Mouse (Mus musculus) lung, postnatal 0 days (tissue): ENCODE measurements around the gene Pdzd4. TPM values are rescaled to one million over a fixed set of nuclear protein-coding genes. Genes with fewer than 3 reads are reported as not detected.

Experiments
- ATAC-seq: fragments of 200-750 bp; cut with Nextera tagmentation; 2 replicates; pipeline ENCODE4 v1.8.0; 2017; ENCODE audit warnings: moderate library complexity
- DNase-seq: peaks from one replicate; pipeline ENCODE4 v3.0.0-alpha.2; 2016; ENCODE audit warnings: low spot score
- H3K27ac ChIP-seq: fragments of 300-500 bp; sonication (generic); 2 replicates; pipeline ENCODE4 v1.5.1; 2014; ENCODE audit warnings: antibody characterized with exemption, mild to moderate bottlenecking, low read length, mixed read lengths
- H3K27me3 ChIP-seq: fragments of 300-500 bp; sonication (generic); replicated peaks from 2 replicates; pipeline ENCODE4 v1.6.1; 2014; ENCODE audit warnings: low read length, mixed read lengths; ENCODE audit not compliant: insufficient read depth
- H3K36me3 ChIP-seq: fragments of 300-500 bp; sonication (generic); 2 replicates; pipeline ENCODE4 v1.6.1; 2014; ENCODE audit warnings: low read length, mixed read lengths; ENCODE audit not compliant: insufficient read depth
- H3K4me1 ChIP-seq: fragments of 300-500 bp; sonication (generic); 2 replicates; pipeline ENCODE4 v1.6.1; 2014; ENCODE audit warnings: antibody characterized with exemption, low read depth, low read length, mixed read lengths; ENCODE audit not compliant: insufficient read depth
- H3K4me2 ChIP-seq: fragments of 300-500 bp; sonication (generic); replicated peaks from 2 replicates; pipeline ENCODE4 v1.6.1; 2014; ENCODE audit warnings: low read depth, mild to moderate bottlenecking, low read length, moderate library complexity, mixed read lengths
- H3K4me3 ChIP-seq: fragments of 300-500 bp; sonication (generic); 2 replicates; pipeline ENCODE4 v1.5.1; 2014; ENCODE audit warnings: low read depth, low read length
- H3K9ac ChIP-seq: fragments of 300-500 bp; sonication (generic); replicated peaks from 2 replicates; pipeline ENCODE4 v1.6.1; 2014; ENCODE audit warnings: low read depth, mild to moderate bottlenecking
- H3K9me3 ChIP-seq: fragments of 300-500 bp; sonication (generic); 2 replicates; pipeline ENCODE4 v1.6.1; 2016; ENCODE audit warnings: low read length, mixed read lengths
- CTCF ChIP-seq: IDR thresholded peaks from 2 replicates; pipeline ENCODE4 v1.5.1; 2016; ENCODE audit warnings: antibody characterized with exemption, mild to moderate bottlenecking
- EP300 ChIP-seq: IDR thresholded peaks from 2 replicates; pipeline ENCODE4 v1.6.1; 2016; ENCODE audit warnings: antibody characterized with exemption, mild to moderate bottlenecking, control low read depth
- WGBS: fragments of 180-500 bp; shearing (Covaris S2); extraction: QIAGEN DNeasy Blood & Tissue Kit; methylation state at CpG from one replicate; pipeline ENCODE4 v1.1.7; 2014; 5-methylcytosine and 5-hydroxymethylcytosine counted together
- polyA plus RNA-seq: library from polyadenylated mRNA; unstranded; fragments of >200 nt; fragmentation: Nextera tagmentation; extraction: Ambion mirVana; gene quantifications from 2 replicates; pipeline ENCODE4 v1.2.1, GENCODE M21; 2015

Gene Pdzd4
- polyA plus RNA-seq, 1 experiment from 2014 or later, result 0.20 TPM

DNA sequence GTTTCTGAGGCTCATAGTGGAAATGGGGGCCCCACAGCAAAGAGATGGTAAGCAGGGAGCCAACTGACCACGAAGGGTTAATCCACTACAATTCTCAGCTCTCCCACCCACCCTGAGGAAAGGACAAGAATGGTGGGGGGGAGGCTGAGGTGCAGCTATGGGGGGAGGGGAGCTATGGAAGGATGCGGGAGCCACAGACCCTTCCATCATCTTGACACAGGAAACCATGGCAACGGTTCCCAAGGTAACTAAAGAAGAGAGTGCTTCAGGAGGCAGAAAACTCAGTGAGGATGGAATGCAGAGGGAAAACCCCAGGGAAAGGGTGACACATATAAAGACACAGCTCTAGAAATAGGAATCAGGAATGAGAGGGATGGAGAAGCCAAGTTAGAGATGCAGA lies 39.9 kb upstream of the Pdzd4 start:
- Histone ChIP-seq H3K27ac (no peak overlapping the region), H3K4me3 (no peak overlapping the region), H3K4me1 (no peaks in the 10 kb centered on the region), H3K36me3 (no peaks in the 10 kb centered on the region), H3K9me3 (no peaks in the 10 kb centered on the region), H3K27me3 (no peaks in the 10 kb centered on the region), H3K4me2 (no peak overlapping the region), H3K9ac (no peak overlapping the region)
- TF ChIP-seq CTCF, result no peak
- no peak for TF ChIP-seq EP300
- 50% methylated on average over 3 of the region's 3 CpGs for WGBS
- ATAC-seq, result no peak
- no peak for DNase-seq

- WGBS, result 60% methylated on average over 3 of the region's 3 CpGs
- H3K9ac ChIP-seq, result no peak overlapping the region
- no peak for ATAC-seq
- H3K4me3 ChIP-seq, result no peak overlapping the region
- no peaks in the 10 kb centered on the region for H3K36me3 ChIP-seq
- H3K27ac ChIP-seq, result no peak overlapping the region
- no peaks in the 10 kb centered on the region for H3K4me1 ChIP-seq
- H3K9me3 ChIP-seq, result no peaks in the 10 kb centered on the region
- no peak for TF ChIP-seq EP300
- no peak for TF ChIP-seq CTCF
- no peaks in the 10 kb centered on the region for H3K27me3 ChIP-seq
- no peak for DNase-seq
- H3K4me2 ChIP-seq, result no peak overlapping the region
Observed at GRCm38 (mm10) chrX:73855087-73855408, 30.3 kb upstream of the Pdzd4 start.

- no peak overlapping the region for H3K27ac ChIP-seq
- 73% methylated on average over 9 of the region's 9 CpGs for WGBS
- ATAC-seq (no peak), DNase-seq (no peak)
- no peak overlapping the region for H3K4me2 ChIP-seq
- no peaks in the 10 kb centered on the region for H3K36me3 ChIP-seq
- H3K9ac ChIP-seq, result no peak overlapping the region
- TF ChIP-seq CTCF, result no peak
- TF ChIP-seq EP300, result no peak
- H3K27me3 ChIP-seq, result no peaks in the 10 kb centered on the region
- no peak overlapping the region for H3K4me3 ChIP-seq
- H3K9me3 ChIP-seq, result no peaks in the 10 kb centered on the region
- no peaks in the 10 kb centered on the region for H3K4me1 ChIP-seq
Observed at GRCm38 (mm10) chrX:73854326-73855086, 29.7 kb upstream of the Pdzd4 start.

GRCm38 (mm10) chrX:73836691-73837090 lies 11.9 kb upstream of the Pdzd4 start:
- no peaks in the 10 kb centered on the region for H3K4me1 ChIP-seq
- ATAC-seq (no peak), DNase-seq (peak; percentile 7)
- 63% methylated on average over 3 of the region's 3 CpGs for WGBS
- no peak overlapping the region for H3K4me2 ChIP-seq
- no peak overlapping the region for H3K27ac ChIP-seq
- no peaks in the 10 kb centered on the region for H3K9me3 ChIP-seq
- H3K27me3 ChIP-seq, result no peaks in the 10 kb centered on the region
- H3K4me3 ChIP-seq, result no peak overlapping the region
- TF ChIP-seq EP300, result no peak
- no peak for TF ChIP-seq CTCF
- H3K9ac ChIP-seq, result no peak overlapping the region
- no peaks in the 10 kb centered on the region for H3K36me3 ChIP-seq

GRCm38 (mm10) chrX:73835731-73836130 lies 11.0 kb upstream of the Pdzd4 start:
- Histone ChIP-seq H3K4me2 (no peak overlapping the region), H3K27ac (no peak overlapping the region), H3K27me3 (no peaks in the 10 kb centered on the region), H3K4me1 (no peaks in the 10 kb centered on the region), H3K9ac (no peak overlapping the region), H3K9me3 (no peaks in the 10 kb centered on the region), H3K4me3 (no peak overlapping the region), H3K36me3 (no peaks in the 10 kb centered on the region)
- 80% methylated on average over 1 of the region's 1 CpGs for WGBS
- ATAC-seq (no peak), DNase-seq (no peak)
- no peak for TF ChIP-seq EP300
- TF ChIP-seq CTCF, result no peak

DNA sequence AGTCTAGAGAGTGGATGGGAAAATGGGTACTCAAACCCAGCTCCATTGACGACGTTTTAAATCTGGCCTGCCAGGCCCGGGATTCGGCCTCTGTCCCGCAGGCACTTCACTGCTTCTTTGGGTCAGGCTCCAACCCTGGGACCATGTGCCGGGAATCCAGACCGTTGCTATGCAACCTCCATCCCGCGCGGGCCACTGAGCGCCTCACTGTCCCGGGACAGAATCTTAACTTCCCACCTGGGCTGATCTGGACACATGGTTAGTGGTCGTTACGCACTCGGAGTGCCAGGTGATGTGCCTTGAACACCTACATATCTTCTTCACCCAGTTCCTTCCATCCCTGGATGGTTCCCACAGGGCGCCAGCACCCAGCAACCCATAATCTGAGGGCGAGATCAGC lies 1.0 kb downstream of the Pdzd4 start:
- no peak overlapping the region for H3K4me3 ChIP-seq
- H3K4me1 ChIP-seq, result no peaks in the 10 kb centered on the region
- H3K27ac ChIP-seq, result no peak overlapping the region
- no peaks in the 10 kb centered on the region for H3K27me3 ChIP-seq
- no peaks in the 10 kb centered on the region for H3K9me3 ChIP-seq
- TF ChIP-seq CTCF, result no peak
- no peak for TF ChIP-seq EP300
- peak overlapping the region; percentile 73 for H3K4me2 ChIP-seq
- H3K9ac ChIP-seq, result no peak overlapping the region
- DNase-seq (no peak), ATAC-seq (no peak)
- 29% methylated on average over 17 of the region's 17 CpGs for WGBS
- H3K36me3 ChIP-seq, result no peaks in the 10 kb centered on the region
